Mouse (Mus musculus) liver, embryonic 16.5 days (tissue): ENCODE measurements around the gene Rab1b. TPM values are rescaled to one million over a fixed set of nuclear protein-coding genes. Genes with fewer than 3 reads are reported as not detected.
"Not testable (repeated sequence)": the region's sequence is repeated elsewhere in the genome, so short reads cannot be mapped to it uniquely, and the experiment has no call there.

Source experiments
- ATAC-seq: fragments of 200-750 bp; cut with Nextera tagmentation; 2 replicates; pipeline ENCODE4 v1.8.0; 2017; ENCODE audit warnings: low read depth, mild to moderate bottlenecking, moderate number of reproducible peaks, moderate library complexity
- H3K27ac ChIP-seq: fragments of 300-500 bp; sonication (generic); 2 replicates; pipeline ENCODE4 v1.5.1; 2014; ENCODE audit warnings: mild to moderate bottlenecking, low read length
- H3K27me3 ChIP-seq: fragments of 300-500 bp; sonication (generic); 2 replicates; pipeline ENCODE4 v1.6.1; 2014; ENCODE audit warnings: low read depth, low read length, mixed read lengths; ENCODE audit not compliant: control insufficient read depth, insufficient read depth
- H3K36me3 ChIP-seq: fragments of 300-500 bp; sonication (generic); 2 replicates; pipeline ENCODE4 v1.6.1; 2014; ENCODE audit warnings: mild to moderate bottlenecking; ENCODE audit not compliant: control insufficient read depth, insufficient read depth
- H3K4me1 ChIP-seq: fragments of 300-500 bp; sonication (generic); 2 replicates; pipeline ENCODE4 v1.6.1; 2014; ENCODE audit warnings: low read depth, low read length, mixed read lengths; ENCODE audit not compliant: control insufficient read depth
- H3K4me2 ChIP-seq: fragments of 300-500 bp; sonication (generic); 2 replicates; pipeline ENCODE4 v1.6.1; 2014; ENCODE audit warnings: low read depth, low read length, mixed read lengths
- H3K4me3 ChIP-seq: fragments of 300-500 bp; sonication (generic); 2 replicates; pipeline ENCODE4 v1.5.1; 2014; ENCODE audit warnings: low read depth, mild to moderate bottlenecking, low read length
- H3K9ac ChIP-seq: fragments of 300-500 bp; sonication (generic); 2 replicates; pipeline ENCODE4 v1.6.1; 2014; ENCODE audit warnings: low read depth, low read length
- H3K9me3 ChIP-seq: fragments of 300-500 bp; sonication (generic); replicated peaks from 2 replicates; pipeline ENCODE4 v1.6.1; 2016; ENCODE audit warnings: low read length; ENCODE audit not compliant: control insufficient read depth
- WGBS: fragments of 180-500 bp; shearing (Covaris S2); extraction: QIAGEN DNeasy Blood & Tissue Kit; methylation state at CpG from one replicate; pipeline ENCODE4 v1.1.7; 2014; ENCODE audit not compliant: insufficient replicate concordance; 5-methylcytosine and 5-hydroxymethylcytosine counted together
- polyA plus RNA-seq: library from polyadenylated mRNA; unstranded; fragments of >200 nt; fragmentation: Nextera tagmentation; extraction: Ambion mirVana; gene quantifications from 2 replicates; pipeline ENCODE4 v1.2.1, GENCODE M21; 2015

The Rab1b gene
- polyA plus RNA-seq: 79.2 and 88.7 TPM in 2 replicates

DNA sequence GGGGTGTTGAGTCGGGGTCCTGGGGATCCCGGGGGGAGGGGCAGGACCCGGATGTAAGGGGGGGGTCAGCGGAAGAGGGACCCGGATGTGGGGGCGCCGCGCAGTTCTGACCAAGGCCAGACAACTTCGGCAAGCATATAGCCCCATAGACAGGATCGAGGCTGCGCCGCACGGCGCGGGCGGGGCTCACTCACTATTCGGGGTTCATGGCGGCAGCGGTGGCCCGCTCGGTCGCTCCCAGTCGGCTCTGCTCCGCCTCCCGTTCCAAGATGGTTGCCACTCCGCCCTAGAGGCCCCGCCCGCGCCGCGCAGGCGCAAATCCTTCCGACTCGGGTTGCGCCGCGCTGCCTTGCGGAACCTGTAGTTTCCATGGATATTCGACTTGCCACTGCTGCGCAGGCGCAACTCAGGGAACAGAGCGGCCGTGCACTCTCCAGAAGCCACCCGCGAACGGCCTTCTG is at the start of gene Rab1b:
Gene Rab1b (minus strand): TSS at position 342 of the 461 bp plus-strand sequence.
- under 1% methylated on average over 42 of the region's 46 CpGs for WGBS
- Histone ChIP-seq H3K27ac (peak within 1 kb of the TSS; percentile 88), H3K36me3 (peaks cover 7% of the 10 kb centered on the region), H3K27me3 (no peaks in the 10 kb centered on the region), H3K9me3 (no peaks in the 10 kb centered on the region), H3K4me3 (peak within 1 kb of the TSS; percentile 82), H3K9ac (peak within 1 kb of the TSS; percentile 88), H3K4me1 (peaks cover 24% of the 10 kb centered on the region), H3K4me2 (peak within 1 kb of the TSS; percentile 88)
- peak; percentile 93 for ATAC-seq

DNA sequence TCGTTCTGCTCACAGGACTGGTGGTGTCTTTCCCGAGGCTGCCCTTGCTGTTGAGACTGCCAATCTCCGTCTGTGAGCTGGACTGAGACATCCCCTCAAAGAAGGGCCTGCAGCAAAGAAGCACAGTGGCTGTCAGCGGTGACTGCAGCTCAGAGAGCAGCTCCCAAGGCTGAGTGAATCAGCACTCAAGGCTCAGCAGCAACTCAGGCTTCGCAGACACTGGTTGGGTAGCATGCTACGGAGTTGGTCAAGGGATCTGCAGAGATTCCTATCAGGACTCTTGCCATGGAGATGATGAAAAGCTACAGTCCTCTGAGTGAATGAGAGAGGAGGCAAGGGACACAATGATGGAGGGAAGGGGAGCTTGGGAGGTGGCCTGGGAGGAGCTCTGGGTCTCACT is 45.4 kb upstream of the Rab1b start:
- H3K27me3 ChIP-seq: no peaks in the 10 kb centered on the region
- H3K4me1 ChIP-seq: no peaks in the 10 kb centered on the region
- 75% methylated on average over 6 of the region's 6 CpGs for WGBS
- no peak overlapping the region for H3K4me2 ChIP-seq
- no peaks in the 10 kb centered on the region for H3K9me3 ChIP-seq
- H3K9ac ChIP-seq: no peak overlapping the region
- no peaks in the 10 kb centered on the region for H3K36me3 ChIP-seq
- H3K27ac ChIP-seq: no peak overlapping the region
- no peak for ATAC-seq
- H3K4me3 ChIP-seq: no peak overlapping the region

DNA sequence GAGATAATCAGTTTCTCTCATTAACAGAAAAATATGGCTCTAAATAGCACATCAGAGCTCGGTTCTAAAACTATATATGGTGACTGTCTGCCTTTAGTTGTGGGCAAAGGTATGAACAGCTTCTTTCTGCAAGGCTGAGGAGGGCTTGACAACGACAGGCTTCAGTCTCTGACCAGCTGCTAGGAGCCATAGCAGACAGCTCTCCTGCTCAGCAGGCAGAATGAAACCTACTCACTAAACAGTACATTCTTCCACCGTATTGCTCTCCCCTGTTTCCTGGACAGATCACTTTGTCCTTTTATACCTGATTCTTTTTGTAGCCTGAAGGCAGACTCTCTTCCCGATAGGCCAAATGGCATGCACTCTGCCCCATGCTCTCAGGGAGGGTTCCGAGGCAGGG is 44.9 kb upstream of the Rab1b start:
- WGBS: 69% methylated on average over 5 of the region's 5 CpGs
- Histone ChIP-seq H3K27me3 (no peaks in the 10 kb centered on the region), H3K4me1 (no peaks in the 10 kb centered on the region), H3K9ac (no peak overlapping the region), H3K4me2 (no peak overlapping the region), H3K27ac (no peak overlapping the region), H3K4me3 (no peak overlapping the region), H3K36me3 (no peaks in the 10 kb centered on the region), H3K9me3 (no peaks in the 10 kb centered on the region)
- ATAC-seq: no peak

DNA sequence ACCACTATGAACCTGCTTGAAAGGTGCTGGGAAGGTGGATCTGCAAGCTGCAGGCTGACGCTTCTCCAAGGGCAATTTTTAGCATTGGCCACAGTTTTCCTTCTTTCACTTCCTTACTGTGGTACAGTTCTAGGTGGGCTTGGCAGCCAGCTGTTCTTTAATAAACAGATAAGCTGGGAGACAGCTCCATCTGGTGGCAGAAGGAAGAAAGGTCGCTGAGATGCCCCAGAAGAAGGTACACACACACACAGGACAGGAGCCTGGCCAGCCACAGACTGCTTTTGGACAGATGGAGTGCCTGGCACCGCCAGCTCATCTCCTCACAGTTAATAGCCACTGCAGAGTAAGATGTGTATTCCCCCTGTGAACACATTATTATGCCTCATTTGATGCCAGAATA is 44.5 kb upstream of the Rab1b start:
- Histone ChIP-seq H3K4me2 (no peak overlapping the region), H3K27me3 (no peaks in the 10 kb centered on the region), H3K4me3 (no peak overlapping the region), H3K9ac (no peak overlapping the region), H3K4me1 (no peaks in the 10 kb centered on the region), H3K27ac (no peak overlapping the region), H3K36me3 (no peaks in the 10 kb centered on the region), H3K9me3 (no peaks in the 10 kb centered on the region)
- no peak for ATAC-seq
- 22% methylated on average over 3 of the region's 3 CpGs for WGBS

DNA sequence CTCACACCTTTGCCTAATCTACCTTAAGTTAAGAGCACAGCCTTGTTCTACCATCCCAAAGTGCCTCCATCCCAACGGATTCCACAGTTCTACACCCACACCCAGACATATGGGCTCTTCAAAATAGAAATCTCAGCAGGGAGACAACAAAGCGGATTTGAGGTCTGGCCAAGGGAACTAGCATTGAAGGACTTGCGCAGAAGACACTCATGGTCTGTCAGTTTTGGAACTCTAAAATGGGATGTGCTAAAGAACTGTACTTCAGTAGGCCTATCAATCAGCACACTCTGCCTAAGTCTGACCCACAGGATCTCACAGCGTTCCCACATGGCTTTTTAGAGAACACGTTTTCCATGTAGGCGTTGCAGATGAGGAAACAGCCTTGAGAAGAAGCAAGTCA is 43.5 kb upstream of the Rab1b start:
- Histone ChIP-seq H3K4me3 (no peak overlapping the region), H3K9ac (no peak overlapping the region), H3K27ac (no peak overlapping the region), H3K27me3 (no peaks in the 10 kb centered on the region), H3K4me1 (no peaks in the 10 kb centered on the region), H3K4me2 (no peak overlapping the region), H3K36me3 (no peaks in the 10 kb centered on the region), H3K9me3 (no peaks in the 10 kb centered on the region)
- ATAC-seq: no peak
- 82% methylated on average over 6 of the region's 6 CpGs for WGBS

DNA sequence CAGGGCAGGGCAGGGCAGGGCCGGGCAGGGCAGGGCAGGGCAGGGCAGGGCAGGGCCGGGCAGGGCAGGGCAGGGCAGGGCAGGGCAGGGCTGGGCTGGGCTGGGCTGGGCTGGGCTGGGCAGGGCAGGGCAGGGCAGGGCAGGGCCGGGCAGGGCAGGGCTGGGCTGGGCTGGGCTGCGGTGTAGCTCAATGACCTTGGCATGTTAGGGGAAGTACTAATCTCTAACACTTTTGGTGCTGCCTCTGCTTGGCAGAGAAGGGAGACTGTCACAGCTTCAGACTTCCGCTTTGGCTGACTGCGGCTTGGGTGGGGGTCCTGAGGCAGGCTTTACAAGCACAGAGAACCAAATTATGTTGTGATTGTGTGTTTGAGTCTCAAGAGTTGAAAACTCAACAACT is 42.2 kb upstream of the Rab1b start:
- 42% methylated on average over 6 of the region's 6 CpGs for WGBS

DNA sequence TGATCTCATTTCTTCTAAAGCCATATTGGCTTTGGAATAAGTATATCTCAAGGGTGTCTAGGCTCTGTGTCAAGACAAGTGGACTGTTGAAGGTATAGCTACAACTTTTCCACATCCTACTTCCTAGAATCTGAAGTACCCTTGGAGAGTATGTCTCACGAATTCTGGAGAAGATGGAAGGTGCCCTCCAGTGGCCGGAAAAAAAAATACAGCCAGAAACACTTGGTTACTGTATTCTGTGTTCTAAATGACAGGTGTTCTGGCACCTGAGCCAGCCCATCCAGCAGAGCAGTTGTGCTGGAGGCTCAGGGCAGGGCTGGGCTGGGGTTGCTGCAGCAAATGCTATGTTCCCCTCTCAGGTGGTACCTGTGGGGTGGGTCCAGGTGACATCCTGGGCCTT is 32.8 kb upstream of the Rab1b start:
- Histone ChIP-seq H3K36me3 (no peaks in the 10 kb centered on the region), H3K9me3 (no peaks in the 10 kb centered on the region), H3K27ac (no peak overlapping the region), H3K4me3 (no peak overlapping the region), H3K4me1 (no peaks in the 10 kb centered on the region), H3K4me2 (no peak overlapping the region), H3K27me3 (no peaks in the 10 kb centered on the region), H3K9ac (no peak overlapping the region)
- WGBS: 6% methylated on average over 2 of the region's 2 CpGs
- no peak for ATAC-seq

More for the DNA sequence above, 42.2 kb upstream of the Rab1b start:
- H3K27ac ChIP-seq, H3K27me3 ChIP-seq, H3K9me3 ChIP-seq, H3K36me3 ChIP-seq, ATAC-seq, H3K9ac ChIP-seq, H3K4me1 ChIP-seq, H3K4me3 ChIP-seq, H3K4me2 ChIP-seq: not testable (repeated sequence)

DNA sequence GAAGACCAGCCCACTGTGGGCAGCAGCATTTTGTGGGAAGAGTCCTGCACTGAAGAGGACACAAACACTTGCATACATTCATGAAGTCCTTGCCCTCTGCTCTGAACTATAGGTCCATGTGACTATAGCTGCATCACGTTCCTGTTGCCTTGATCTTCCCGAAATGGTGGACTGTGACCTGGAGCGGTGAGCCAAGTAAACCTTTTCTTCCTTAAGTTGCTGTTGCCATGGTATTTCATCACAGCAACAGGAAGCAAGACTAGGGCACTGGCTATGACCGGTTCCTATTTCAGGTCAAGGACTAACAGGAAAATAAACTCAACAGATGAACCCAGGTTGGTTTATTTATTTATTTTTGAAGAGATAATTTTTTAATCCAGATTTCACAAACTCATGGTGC is 24.4 kb upstream of the Rab1b start:
- H3K27ac ChIP-seq: no peak overlapping the region
- no peaks in the 10 kb centered on the region for H3K36me3 ChIP-seq
- no peak overlapping the region for H3K4me3 ChIP-seq
- no peak overlapping the region for H3K9ac ChIP-seq
- no peaks in the 10 kb centered on the region; the same call in 1 of the 2 replicates for H3K4me1 ChIP-seq
- H3K4me2 ChIP-seq: no peak overlapping the region
- ATAC-seq: no peak
- no peaks in the 10 kb centered on the region for H3K9me3 ChIP-seq
- WGBS: 51% methylated on average over 4 of the region's 4 CpGs
- H3K27me3 ChIP-seq: no peaks in the 10 kb centered on the region

DNA sequence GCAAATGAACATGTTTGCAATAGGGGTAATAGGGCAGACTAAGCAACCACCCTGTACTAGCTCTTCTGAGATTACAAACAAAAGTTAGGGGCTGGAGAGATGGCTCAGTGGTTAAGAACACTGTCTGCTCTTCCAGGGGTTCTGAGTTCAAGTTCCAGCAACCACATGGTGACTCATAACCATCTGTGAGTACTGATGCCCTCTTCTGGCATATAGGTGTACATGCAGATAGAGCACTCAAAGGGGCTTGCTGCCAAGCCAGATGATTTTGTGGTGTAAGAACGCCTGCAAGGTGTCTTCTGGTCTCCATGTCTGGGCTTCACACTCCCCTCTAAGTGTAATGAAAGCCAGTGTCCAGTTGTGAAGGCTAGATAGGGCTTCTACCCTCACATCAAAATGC is 22.9 kb upstream of the Rab1b start:
- Histone ChIP-seq H3K4me3 (no peak overlapping the region), H3K9ac (no peak overlapping the region), H3K4me1 (no peaks in the 10 kb centered on the region; the same call in 1 of the 2 replicates), H3K9me3 (no peaks in the 10 kb centered on the region), H3K36me3 (no peaks in the 10 kb centered on the region), H3K27me3 (no peaks in the 10 kb centered on the region), H3K4me2 (no peak overlapping the region), H3K27ac (no peak overlapping the region)
- WGBS: 29% methylated on average over 1 of the region's 1 CpGs
- no peak for ATAC-seq
